Mouse (Mus musculus) kidney, embryonic 15.5 days (tissue): Measurements from ENCODE around the gene Mybl2. TPM values are rescaled to one million over a fixed set of nuclear protein-coding genes. Genes with fewer than 3 reads are reported as not detected.
A peak's percentile ranks its signal among the peaks of the same experiment; 100 is the strongest.

Experiments used
- ATAC-seq: fragments of 200-750 bp; cut with Nextera tagmentation; replicated peaks from 2 replicates; pipeline ENCODE4 v1.8.0; 2017; ENCODE audit warnings: moderate TSS enrichment; ENCODE audit not compliant: low FRiP score
- H3K27ac ChIP-seq: fragments of 300-500 bp; sonication (generic); 2 replicates; pipeline ENCODE4 v1.5.1; 2015; ENCODE audit warnings: mild to moderate bottlenecking, inconsistent platforms
- H3K27me3 ChIP-seq: fragments of 300-500 bp; sonication (generic); 2 replicates; pipeline ENCODE4 v1.6.1; 2015; ENCODE audit warnings: inconsistent platforms
- H3K36me3 ChIP-seq: fragments of 300-500 bp; sonication (generic); 2 replicates; pipeline ENCODE4 v1.6.1; 2015; ENCODE audit warnings: inconsistent platforms
- H3K4me1 ChIP-seq: fragments of 300-500 bp; sonication (generic); 2 replicates; pipeline ENCODE4 v1.6.1; 2015; ENCODE audit warnings: inconsistent platforms
- H3K4me2 ChIP-seq: fragments of 300-500 bp; sonication (generic); 2 replicates; pipeline ENCODE4 v1.6.1; 2015; ENCODE audit warnings: moderate library complexity, mild to moderate bottlenecking, inconsistent platforms
- H3K4me3 ChIP-seq: fragments of 300-500 bp; sonication (generic); replicated peaks from 2 replicates; pipeline ENCODE4 v1.5.1; 2015; ENCODE audit warnings: mild to moderate bottlenecking, inconsistent platforms
- H3K9ac ChIP-seq: fragments of 300-500 bp; sonication (generic); 2 replicates; pipeline ENCODE4 v1.6.1; 2015; ENCODE audit warnings: mild to moderate bottlenecking, inconsistent platforms
- H3K9me3 ChIP-seq: fragments of 300-500 bp; sonication (generic); replicated peaks from 2 replicates; pipeline ENCODE4 v1.6.1; 2016; ENCODE audit warnings: inconsistent platforms
- WGBS: fragments of 180-500 bp; shearing (Covaris S2); methylation state at CpG from one replicate; pipeline ENCODE4 v1.1.7; 2015; ENCODE audit warnings: mixed read lengths; 5-methylcytosine and 5-hydroxymethylcytosine counted together
- polyA plus RNA-seq: library from polyadenylated mRNA; unstranded; fragments of >200 nt; fragmentation: Nextera tagmentation; extraction: Ambion mirVana; gene quantifications from 2 replicates; pipeline ENCODE4 v1.2.1, GENCODE M21; 2015

Gene Mybl2
- polyA plus RNA-seq, 1 experiment from 2014 or later = 29.4 TPM

- peaks cover 73% of the 10 kb centered on the region for H3K36me3 ChIP-seq
- no peaks in the 10 kb centered on the region for H3K9me3 ChIP-seq
- H3K27me3 ChIP-seq = no peaks in the 10 kb centered on the region
- no peak overlapping the region for H3K9ac ChIP-seq
- ATAC-seq = no peak
- WGBS = 83% methylated on average over 7 of the region's 7 CpGs
- no peaks in the 10 kb centered on the region for H3K4me1 ChIP-seq
- H3K4me2 ChIP-seq = no peak overlapping the region
- H3K4me3 ChIP-seq = no peak overlapping the region
- H3K27ac ChIP-seq = no peak overlapping the region
Observed at GRCm38 (mm10) chr2:163074006-163074405, 19.5 kb downstream of the Mybl2 start.

DNA sequence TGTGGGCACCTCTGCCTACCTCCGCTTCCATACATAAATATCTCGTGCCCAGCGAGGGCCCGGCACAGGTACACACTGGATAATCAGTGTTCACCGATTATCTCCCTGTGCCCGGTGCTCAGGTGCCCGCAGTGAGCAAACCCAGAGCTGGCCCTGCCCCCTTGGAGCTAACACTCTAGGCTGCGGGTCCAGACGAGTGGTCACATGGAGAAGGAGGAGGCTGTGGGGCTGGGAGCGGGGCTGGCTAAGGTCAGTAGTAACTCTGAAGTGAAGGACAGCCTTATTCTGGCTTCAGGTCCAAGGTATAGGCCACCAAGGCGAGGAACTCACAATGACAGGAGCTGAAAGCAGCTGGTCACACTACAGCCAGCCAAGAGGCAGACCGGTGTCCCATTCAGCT lies 20.3 kb downstream of the Mybl2 start:
- ATAC-seq = 0 out of 2 replicates have a peak, but pooled peaks have one; percentile 25
- no peak overlapping the region for H3K27ac ChIP-seq
- no peak overlapping the region for H3K4me2 ChIP-seq
- WGBS = 91% methylated on average over 12 of the region's 12 CpGs
- no peak overlapping the region for H3K9ac ChIP-seq
- H3K36me3 ChIP-seq = peaks cover 76% of the 10 kb centered on the region
- H3K4me1 ChIP-seq = no peaks in the 10 kb centered on the region
- no peaks in the 10 kb centered on the region for H3K27me3 ChIP-seq
- no peak overlapping the region for H3K4me3 ChIP-seq
- no peaks in the 10 kb centered on the region for H3K9me3 ChIP-seq

GRCm38 (mm10) chr2:163075234-163075633 lies 20.7 kb downstream of the Mybl2 start:
- Histone ChIP-seq H3K9me3 (no peaks in the 10 kb centered on the region), H3K36me3 (peaks cover 76% of the 10 kb centered on the region), H3K9ac (no peak overlapping the region), H3K4me2 (no peak overlapping the region), H3K27me3 (no peaks in the 10 kb centered on the region), H3K27ac (no peak overlapping the region), H3K4me3 (no peak overlapping the region), H3K4me1 (no peaks in the 10 kb centered on the region)
- 82% methylated on average over 3 of the region's 3 CpGs for WGBS
- no peak for ATAC-seq

- no peaks in the 10 kb centered on the region for H3K27me3 ChIP-seq
- no peak for ATAC-seq
- no peaks in the 10 kb centered on the region for H3K9me3 ChIP-seq
- no peak overlapping the region for H3K9ac ChIP-seq
- H3K4me1 ChIP-seq = 0 out of 2 replicates have a peak, but pooled peaks cover 4% of the 10 kb centered on the region
- no peak overlapping the region for H3K4me3 ChIP-seq
- peaks cover 60% of the 10 kb centered on the region for H3K36me3 ChIP-seq
- H3K27ac ChIP-seq = no peak overlapping the region
- WGBS = 96% methylated on average over 4 of the region's 4 CpGs
- H3K4me2 ChIP-seq = no peak overlapping the region
Observed at GRCm38 (mm10) chr2:163079041-163079440, 24.6 kb downstream of the Mybl2 start.

GRCm38 (mm10) chr2:163082591-163082990 lies 28.1 kb downstream of the Mybl2 start:
- Histone ChIP-seq H3K36me3 (peaks cover 28% of the 10 kb centered on the region), H3K27ac (peak overlapping the region; percentile 41; the same call in 1 of the 2 replicates), H3K27me3 (no peaks in the 10 kb centered on the region), H3K4me3 (no peak overlapping the region), H3K4me1 (0 out of 2 replicates have a peak, but pooled peaks cover 4% of the 10 kb centered on the region), H3K9ac (no peak overlapping the region), H3K4me2 (no peak overlapping the region), H3K9me3 (no peaks in the 10 kb centered on the region)
- peak; percentile 55; the same call in 1 of the 2 replicates for ATAC-seq
- 41% methylated on average over 5 of the region's 5 CpGs for WGBS

DNA sequence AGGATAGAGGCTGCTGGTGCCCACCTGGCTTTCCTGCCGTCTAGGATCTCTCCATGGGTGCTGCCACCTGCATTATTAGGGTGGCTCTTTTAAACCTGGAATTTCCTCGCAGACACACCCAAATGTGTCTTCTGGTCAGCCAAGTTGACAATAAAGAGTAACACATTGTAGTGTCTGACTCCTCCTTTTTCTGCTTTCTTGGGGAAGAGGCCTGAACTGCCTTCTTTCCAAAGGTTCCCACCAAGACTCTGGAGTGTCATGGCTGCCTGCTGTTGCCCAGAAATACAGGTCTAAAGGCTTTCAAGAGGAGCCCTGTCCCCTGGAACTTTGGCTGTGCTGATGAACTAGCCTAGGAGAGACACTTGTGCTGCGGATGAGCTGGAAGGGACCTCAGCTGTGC lies 30.0 kb downstream of the Mybl2 start:
- no peaks in the 10 kb centered on the region for H3K27me3 ChIP-seq
- peaks cover 13% of the 10 kb centered on the region for H3K36me3 ChIP-seq
- H3K9ac ChIP-seq = no peak overlapping the region
- no peak for ATAC-seq
- no peak overlapping the region for H3K4me3 ChIP-seq
- no peaks in the 10 kb centered on the region for H3K9me3 ChIP-seq
- 0 out of 2 replicates have a peak, but pooled peaks cover 4% of the 10 kb centered on the region for H3K4me1 ChIP-seq
- WGBS = 95% methylated on average over 3 of the region's 3 CpGs
- no peak overlapping the region for H3K4me2 ChIP-seq
- H3K27ac ChIP-seq = no peak overlapping the region

GRCm38 (mm10) chr2:163085047-163085446 lies 30.6 kb downstream of the Mybl2 start:
- Histone ChIP-seq H3K4me2 (no peak overlapping the region), H3K4me3 (no peak overlapping the region), H3K9ac (no peak overlapping the region), H3K27me3 (no peaks in the 10 kb centered on the region), H3K4me1 (0 out of 2 replicates have a peak, but pooled peaks cover 4% of the 10 kb centered on the region), H3K27ac (no peak overlapping the region), H3K9me3 (no peaks in the 10 kb centered on the region), H3K36me3 (peaks cover 9% of the 10 kb centered on the region; the same call in 1 of the 2 replicates)
- WGBS = 89% methylated on average over 6 of the region's 6 CpGs
- no peak for ATAC-seq

- no peak for ATAC-seq
- WGBS = 79% methylated on average over 8 of the region's 8 CpGs
- H3K27ac ChIP-seq = no peak overlapping the region
Observed at GRCm38 (mm10) chr2:163086561-163086960, 32.1 kb downstream of the Mybl2 start.

GRCm38 (mm10) chr2:163087728-163088127 lies 33.2 kb downstream of the Mybl2 start, which contains the start of gene Gtsf1l:
TSS of gene Gtsf1l (minus strand) at chr2:163087855.
- ATAC-seq = no peak
- H3K4me1 ChIP-seq = no peaks in the 10 kb centered on the region
- no peak within 1 kb of the TSS for H3K4me2 ChIP-seq
- H3K4me3 ChIP-seq = no peak within 1 kb of the TSS
- no peaks in the 10 kb centered on the region for H3K27me3 ChIP-seq
- H3K36me3 ChIP-seq = peaks cover 4% of the 10 kb centered on the region; the same call in 1 of the 2 replicates
- H3K27ac ChIP-seq = no peak within 1 kb of the TSS
- H3K9ac ChIP-seq = no peak within 1 kb of the TSS
- H3K9me3 ChIP-seq = no peaks in the 10 kb centered on the region
- WGBS = 90% methylated on average over 9 of the region's 9 CpGs

More at GRCm38 (mm10) chr2:163086561-163086960, 32.1 kb downstream of the Mybl2 start:
- no peak overlapping the region for H3K9ac ChIP-seq
- H3K4me3 ChIP-seq = no peak overlapping the region
- no peaks in the 10 kb centered on the region for H3K27me3 ChIP-seq
- no peaks in the 10 kb centered on the region for H3K9me3 ChIP-seq
- no peak overlapping the region for H3K4me2 ChIP-seq
- H3K36me3 ChIP-seq = peaks cover 4% of the 10 kb centered on the region; the same call in 1 of the 2 replicates
- 0 out of 2 replicates have a peak, but pooled peaks cover 4% of the 10 kb centered on the region for H3K4me1 ChIP-seq

DNA sequence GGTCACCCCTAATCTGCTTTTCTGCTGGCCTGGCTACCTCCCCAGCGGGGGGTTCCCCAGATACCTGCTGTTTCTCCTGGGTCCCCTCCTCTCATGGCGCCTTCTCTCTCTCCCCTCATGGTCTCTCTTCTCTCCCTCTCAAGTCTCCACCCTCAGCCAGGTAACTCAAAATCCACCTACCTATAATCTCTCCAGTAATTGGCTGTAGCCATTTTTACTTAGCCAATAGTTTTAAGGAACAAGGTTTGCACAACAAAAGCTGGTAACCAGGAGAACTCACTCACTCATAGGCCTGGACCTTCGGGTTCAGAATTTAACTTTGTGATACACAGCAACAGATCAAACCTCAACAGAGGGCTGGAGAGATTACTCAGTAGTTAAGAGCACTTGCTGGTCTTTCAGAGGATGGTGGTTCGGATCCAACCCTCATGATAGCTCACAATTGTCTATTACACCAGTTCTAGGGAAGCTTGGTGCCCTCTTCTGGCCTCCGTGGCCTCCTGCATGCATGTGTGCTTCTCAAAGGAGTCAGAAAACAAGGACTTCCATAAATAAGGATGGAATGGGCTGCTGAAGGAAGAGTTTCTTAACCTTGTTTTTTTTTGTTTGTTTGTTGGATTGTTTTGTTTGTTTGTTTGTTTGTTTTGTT lies 35.1 kb downstream of the Mybl2 start:
- Histone ChIP-seq H3K4me3 (no peak overlapping the region), H3K4me1 (no peaks in the 10 kb centered on the region), H3K27me3 (no peaks in the 10 kb centered on the region), H3K27ac (no peak overlapping the region), H3K9me3 (no peaks in the 10 kb centered on the region), H3K4me2 (no peak overlapping the region), H3K9ac (no peak overlapping the region), H3K36me3 (no peaks in the 10 kb centered on the region)
- 78% methylated on average over 5 of the region's 5 CpGs for WGBS
- no peak for ATAC-seq

DNA sequence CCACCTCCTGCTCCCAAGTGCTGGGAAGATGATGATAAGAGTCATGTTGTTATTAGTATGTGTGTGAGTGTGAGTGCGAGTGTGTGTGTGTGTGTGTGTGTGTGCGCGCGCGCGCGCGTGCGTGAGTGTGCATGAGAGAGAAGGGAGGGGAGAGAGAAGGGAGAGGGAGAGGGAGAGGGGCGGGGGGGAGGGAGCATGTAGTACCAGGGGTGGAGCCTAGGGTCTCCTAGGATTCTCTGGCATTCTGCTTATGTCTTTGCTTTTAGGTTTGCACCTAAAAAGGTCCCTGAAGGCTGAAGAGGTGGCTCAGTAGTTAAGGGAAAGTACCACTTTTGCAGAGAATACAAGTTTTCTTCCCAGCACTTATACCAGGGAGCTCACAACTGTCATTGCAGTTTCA lies 40.4 kb downstream of the Mybl2 start:
- no peak overlapping the region for H3K27ac ChIP-seq
- no peak overlapping the region for H3K9ac ChIP-seq
- no peak overlapping the region for H3K4me2 ChIP-seq
- 89% methylated on average over 10 of the region's 10 CpGs for WGBS
- no peak for ATAC-seq
- H3K9me3 ChIP-seq = no peaks in the 10 kb centered on the region
- H3K4me3 ChIP-seq = no peak overlapping the region
- peaks cover 16% of the 10 kb centered on the region for H3K27me3 ChIP-seq
- H3K36me3 ChIP-seq = no peaks in the 10 kb centered on the region
- no peaks in the 10 kb centered on the region for H3K4me1 ChIP-seq

GRCm38 (mm10) chr2:163095784-163096183 lies 41.3 kb downstream of the Mybl2 start:
- 53% methylated on average over 3 of the region's 3 CpGs for WGBS
- ATAC-seq = no peak
- no peak overlapping the region for H3K4me2 ChIP-seq

More at GRCm38 (mm10) chr2:163095784-163096183, 41.3 kb downstream of the Mybl2 start:
- no peaks in the 10 kb centered on the region for H3K4me1 ChIP-seq
- peaks cover 16% of the 10 kb centered on the region for H3K27me3 ChIP-seq
- H3K4me3 ChIP-seq = no peak overlapping the region
- no peaks in the 10 kb centered on the region for H3K36me3 ChIP-seq
- no peaks in the 10 kb centered on the region for H3K9me3 ChIP-seq
- H3K9ac ChIP-seq = no peak overlapping the region
- no peak overlapping the region for H3K27ac ChIP-seq
